Mouse (Mus musculus): ENCODE results near the gene Atp6v1g2. TPM values are rescaled to one million over a fixed set of nuclear protein-coding genes. Genes with fewer than 3 reads are reported as not detected.

The Atp6v1g2 gene
- total RNA-seq, 1 experiment = 0.71 TPM

- no peak for DNase-seq (ENCODE audit: low read depth, low spot score)
- no peak overlapping the region for H3K4me3 ChIP-seq (ENCODE audit: insufficient read depth in 1 of 2, low read depth in 1 of 2, low read length in 2 of 2, poor library complexity in 1 of 2, severe bottlenecking in 1 of 2)
- H3K9ac ChIP-seq (ENCODE audit: insufficient read depth, low read depth, low read length, poor library complexity, severe bottlenecking) = no peak overlapping the region
- H3K9me3 ChIP-seq (ENCODE audit: control insufficient read depth, insufficient read depth, low read depth, low read length) = no peaks in the 10 kb centered on the region
- TF ChIP-seq MAFK (IDR thresholded peaks at IDR 0.05; ENCODE audit: insufficient read depth, low read depth, low read length) (no peak), ZNF384 (IDR thresholded peaks at IDR 0.05; ENCODE audit: low read depth, low read length) (peak; percentile 72; the same call in 1 of the 2 replicates), HCFC1 (IDR thresholded peaks at IDR 0.05; ENCODE audit: borderline replicate concordance, insufficient read depth, low read length) (no peak)
- H3K36me3 ChIP-seq (ENCODE audit: control insufficient read depth, insufficient read depth, low read length, poor library complexity, severe bottlenecking) = peaks cover 2% of the 10 kb centered on the region
- peaks cover 0 to 9% of the 10 kb centered on the region in 2 experiments; a peak in 2 of 4 replicates for H3K4me1 ChIP-seq (ENCODE audit: control insufficient read depth in 2 of 2, insufficient read depth in 2 of 2, low read length in 2 of 2, poor library complexity in 1 of 2)
- H3K27ac ChIP-seq (ENCODE audit: insufficient read depth, low read depth, low read length, poor library complexity, severe bottlenecking) = no peak overlapping the region
- in situ Hi-C loops (cut with MboI; ENCODE audit: low sequenced_read_pairs in 2 of 2, unreplicated experiment in 2 of 2) = no loop called here
These were observed 25.3 kb downstream of the Atp6v1g2 start for GRCm38 (mm10) chr17:35258492-35259478.

- no peak overlapping the region for H3K27ac ChIP-seq (ENCODE audit: insufficient read depth, low read depth, low read length, poor library complexity, severe bottlenecking)
- TF ChIP-seq MAFK (IDR thresholded peaks at IDR 0.05; ENCODE audit: insufficient read depth, low read depth, low read length) = no peak
- no peak for TF ChIP-seq ZC3H11A (IDR thresholded peaks at IDR 0.05; ENCODE audit: borderline replicate concordance, low read depth, low read length)
- no peak for TF ChIP-seq CHD2 (IDR thresholded peaks at IDR 0.05; ENCODE audit: low read depth, low read length)
- TF ChIP-seq HCFC1 (IDR thresholded peaks at IDR 0.05; ENCODE audit: borderline replicate concordance, insufficient read depth, low read length) = no peak
- TF ChIP-seq ZNF384 (IDR thresholded peaks at IDR 0.05; ENCODE audit: low read depth, low read length) = no peak
- H3K4me3 ChIP-seq (ENCODE audit: insufficient read depth in 1 of 2, low read depth in 1 of 2, low read length in 2 of 2, poor library complexity in 1 of 2, severe bottlenecking in 1 of 2) = no peak overlapping the region
- H3K9ac ChIP-seq (ENCODE audit: insufficient read depth, low read depth, low read length, poor library complexity, severe bottlenecking) = no peak overlapping the region
- no peak for DNase-seq (ENCODE audit: low read depth, low spot score)
- H3K36me3 ChIP-seq (ENCODE audit: control insufficient read depth, insufficient read depth, low read length, poor library complexity, severe bottlenecking) = no peaks in the 10 kb centered on the region
- in situ Hi-C loops (cut with MboI; ENCODE audit: low sequenced_read_pairs in 2 of 2, unreplicated experiment in 2 of 2) = no loop called here
- no peaks in the 10 kb centered on the region for H3K9me3 ChIP-seq (ENCODE audit: control insufficient read depth, insufficient read depth, low read depth, low read length)
- H3K4me1 ChIP-seq (ENCODE audit: control insufficient read depth in 2 of 2, insufficient read depth in 2 of 2, low read length in 2 of 2, poor library complexity in 1 of 2) = peaks cover 0 to 7% of the 10 kb centered on the region in 2 experiments; a peak in 2 of 4 replicates
These were observed 26.2 kb downstream of the Atp6v1g2 start for GRCm38 (mm10) chr17:35259621-35260020.

GRCm38 (mm10) chr17:35261651-35262050 is 28.2 kb downstream of the Atp6v1g2 start:
- DNase-seq (ENCODE audit: low read depth, low spot score) = no peak
- Histone ChIP-seq H3K4me1 (ENCODE audit: control insufficient read depth in 2 of 2, insufficient read depth in 2 of 2, low read length in 2 of 2, poor library complexity in 1 of 2) (peaks cover 0 to 7% of the 10 kb centered on the region in 2 experiments; a peak in 2 of 4 replicates), H3K9me3 (ENCODE audit: control insufficient read depth, insufficient read depth, low read depth, low read length) (no peaks in the 10 kb centered on the region), H3K27ac (ENCODE audit: insufficient read depth, low read depth, low read length, poor library complexity, severe bottlenecking) (no peak overlapping the region), H3K4me3 (ENCODE audit: insufficient read depth in 1 of 2, low read depth in 1 of 2, low read length in 2 of 2, poor library complexity in 1 of 2, severe bottlenecking in 1 of 2) (no peak overlapping the region), H3K9ac (ENCODE audit: insufficient read depth, low read depth, low read length, poor library complexity, severe bottlenecking) (no peak overlapping the region), H3K36me3 (ENCODE audit: control insufficient read depth, insufficient read depth, low read length, poor library complexity, severe bottlenecking) (no peaks in the 10 kb centered on the region)
- no peak for TF ChIP-seq MAFK (IDR thresholded peaks at IDR 0.05; ENCODE audit: insufficient read depth, low read depth, low read length)
- TF ChIP-seq ZNF384 (IDR thresholded peaks at IDR 0.05; ENCODE audit: low read depth, low read length) = no peak
- no peak for TF ChIP-seq CHD2 (IDR thresholded peaks at IDR 0.05; ENCODE audit: low read depth, low read length)
- TF ChIP-seq HCFC1 (IDR thresholded peaks at IDR 0.05; ENCODE audit: borderline replicate concordance, insufficient read depth, low read length) = no peak
- TF ChIP-seq ZC3H11A (IDR thresholded peaks at IDR 0.05; ENCODE audit: borderline replicate concordance, low read depth, low read length) = no peak
- in situ Hi-C loops (cut with MboI; ENCODE audit: low sequenced_read_pairs in 2 of 2, unreplicated experiment in 2 of 2) = no loop called here

- H3K9ac ChIP-seq (ENCODE audit: insufficient read depth, low read depth, low read length, poor library complexity, severe bottlenecking) = peak within 1 kb of the TSS; percentile 82
- peak within 1 kb of the TSS; percentile 67 to 87 for H3K4me3 ChIP-seq (ENCODE audit: insufficient read depth in 1 of 2, low read depth in 1 of 2, low read length in 2 of 2, poor library complexity in 1 of 2, severe bottlenecking in 1 of 2)
- H3K27ac ChIP-seq (ENCODE audit: insufficient read depth, low read depth, low read length, poor library complexity, severe bottlenecking) = no peak within 1 kb of the TSS
- no peaks in the 10 kb centered on the region for H3K36me3 ChIP-seq (ENCODE audit: control insufficient read depth, insufficient read depth, low read length, poor library complexity, severe bottlenecking)
- TF ChIP-seq CHD2 (IDR thresholded peaks at IDR 0.05; ENCODE audit: low read depth, low read length) (peak; percentile 94), HCFC1 (IDR thresholded peaks at IDR 0.05; ENCODE audit: borderline replicate concordance, insufficient read depth, low read length) (no peak)
- H3K9me3 ChIP-seq (ENCODE audit: control insufficient read depth, insufficient read depth, low read depth, low read length) = no peaks in the 10 kb centered on the region
- in situ Hi-C loops (cut with MboI; ENCODE audit: low sequenced_read_pairs in 2 of 2, unreplicated experiment in 2 of 2) = no loop called here
- no peak for DNase-seq (ENCODE audit: low read depth, low spot score)
- peaks cover 0 to 7% of the 10 kb centered on the region in 2 experiments; a peak in 2 of 4 replicates for H3K4me1 ChIP-seq (ENCODE audit: control insufficient read depth in 2 of 2, insufficient read depth in 2 of 2, low read length in 2 of 2, poor library complexity in 1 of 2)
These were observed 29.4 kb downstream of the Atp6v1g2 start, which contains the start of gene H2-D1 for GRCm38 (mm10) chr17:35262664-35263522. TSS of gene H2-D1 (plus strand) at chr17:35262730.
